Mouse (Mus musculus) adrenal gland, postnatal 36 days (tissue): ENCODE measurements around the gene Scn8a. TPM values are rescaled to one million over a fixed set of nuclear protein-coding genes. Genes with fewer than 3 reads are reported as not detected.

Experiments
- DNase-seq, 2 experiments: peaks; one replicate each; pipeline ENCODE4 v3.0.0; 2021; ENCODE audit warnings: mixed read lengths in 1 of 2
- total RNA-seq, 2 experiments: library from RNA; stranded (reverse); gene quantifications; 2 replicates each; pipeline ENCODE4 v1.2.3; 2021

Scn8a gene
- total RNA-seq, 2 experiments from 2014 or later: 2.8 to 3.1 TPM

GRCm38 (mm10) chr15:101070762-101071161 is 201.1 kb downstream of the Scn8a start:
- DNase-seq: no peak

- no peak for DNase-seq
Measured at GRCm38 (mm10) chr15:101072736-101073135, 203.1 kb downstream of the Scn8a start.

- peak; percentile 40 to 52 for DNase-seq
Measured at GRCm38 (mm10) chr15:101074067-101074466, 204.4 kb downstream of the Scn8a start.

GRCm38 (mm10) chr15:101075150-101075549 is 205.5 kb downstream of the Scn8a start:
- DNase-seq: no peak

- no peak for DNase-seq
Measured at GRCm38 (mm10) chr15:101075656-101076055, 206.0 kb downstream of the Scn8a start.

GRCm38 (mm10) chr15:101076071-101077000 is 206.7 kb downstream of the Scn8a start:
- DNase-seq: no peak

GRCm38 (mm10) chr15:101077001-101077812 is 207.5 kb downstream of the Scn8a start:
- DNase-seq: peak; percentile 36 to 41

- peak; percentile 68 to 77 for DNase-seq
Measured at GRCm38 (mm10) chr15:101077813-101078730, 208.4 kb downstream of the Scn8a start, which contains the start of gene Fignl2. TSS of gene Fignl2 (minus strand) at chr15:101078567.

GRCm38 (mm10) chr15:101078731-101079156 is 209.1 kb downstream of the Scn8a start:
- peak; percentile 95 to 96 for DNase-seq

- peak; percentile 44 to 65 for DNase-seq
Measured at GRCm38 (mm10) chr15:101080031-101080520, 210.4 kb downstream of the Scn8a start.

- DNase-seq: no peak
Measured at GRCm38 (mm10) chr15:101081035-101081548, 211.4 kb downstream of the Scn8a start.

GRCm38 (mm10) chr15:101082236-101082635 is 212.6 kb downstream of the Scn8a start:
- no peak for DNase-seq

GRCm38 (mm10) chr15:101084499-101084898 is 214.8 kb downstream of the Scn8a start:
- no peak for DNase-seq

- DNase-seq: no peak
Measured at GRCm38 (mm10) chr15:101086451-101086850, 216.8 kb downstream of the Scn8a start.

GRCm38 (mm10) chr15:101086956-101087355 is 217.3 kb downstream of the Scn8a start:
- DNase-seq: peak; percentile 93 to 95

- no peak for DNase-seq
Measured at GRCm38 (mm10) chr15:101088291-101088690, 218.6 kb downstream of the Scn8a start.

- DNase-seq: no peak
Measured at GRCm38 (mm10) chr15:101091551-101091950, 221.9 kb downstream of the Scn8a start.

- DNase-seq: no peak
Measured at GRCm38 (mm10) chr15:101092121-101092828, 222.6 kb downstream of the Scn8a start.

GRCm38 (mm10) chr15:101092829-101093648 is 223.4 kb downstream of the Scn8a start:
- peak; percentile 65 to 72 for DNase-seq
